Mouse (Mus musculus) heart, postnatal 10 days (tissue): ENCODE results near the gene Pbx1. TPM values are rescaled to one million over a fixed set of nuclear protein-coding genes. Genes with fewer than 3 reads are reported as not detected.

Source experiments
- DNase-seq, 2 experiments: peaks; one replicate each; pipeline ENCODE4 v3.0.0; 2021
- intact Hi-C: fragments of 180-260 bp; cut with DNase I; formaldehyde crosslinking; loops from one replicate; pipeline ENCODE4 v1.15.1; 2025
- total RNA-seq, 2 experiments: library from RNA; stranded (reverse); gene quantifications; 2 replicates each; pipeline ENCODE4 v1.2.3; 2021

Gene Pbx1
- total RNA-seq, 2 experiments from 2014 or later: 67.4 to 78.3 TPM

GRCm38 (mm10) chr1:168318899-168319469 lies 113.1 kb downstream of the Pbx1 start:
- DNase-seq: peak in 1 of 2 experiments; percentile 21
- intact Hi-C loops: no loop called here

- DNase-seq: no peak
- intact Hi-C loops: no loop called here
Measured at GRCm38 (mm10) chr1:168313772-168314171, 118.3 kb downstream of the Pbx1 start.

- intact Hi-C loops: no loop called here
Measured at GRCm38 (mm10) chr1:168312710-168313447, 119.2 kb downstream of the Pbx1 start.

GRCm38 (mm10) chr1:168309101-168309521 lies 123.0 kb downstream of the Pbx1 start:
- intact Hi-C loops: no loop called here
- DNase-seq: no peak

More at GRCm38 (mm10) chr1:168312710-168313447, 119.2 kb downstream of the Pbx1 start:
- no peak for DNase-seq

- no peak for DNase-seq
- intact Hi-C loops: no loop called here
Measured at GRCm38 (mm10) chr1:168307275-168308182, 124.5 kb downstream of the Pbx1 start.

- intact Hi-C loops: no loop called here
- no peak for DNase-seq
Measured at GRCm38 (mm10) chr1:168300505-168300904, 131.6 kb downstream of the Pbx1 start.

- intact Hi-C loops: no loop called here
- no peak for DNase-seq
Measured at GRCm38 (mm10) chr1:168299928-168300365, 132.1 kb downstream of the Pbx1 start.

GRCm38 (mm10) chr1:168299181-168299580 lies 132.9 kb downstream of the Pbx1 start:
- intact Hi-C loops: no loop called here

GRCm38 (mm10) chr1:168296290-168296689 lies 135.8 kb downstream of the Pbx1 start:
- no peak for DNase-seq
- intact Hi-C loops: no loop called here

More at GRCm38 (mm10) chr1:168299181-168299580, 132.9 kb downstream of the Pbx1 start:
- DNase-seq: no peak

- intact Hi-C loops: no loop called here
- DNase-seq: no peak
Measured at GRCm38 (mm10) chr1:168295782-168296181, 136.3 kb downstream of the Pbx1 start.

GRCm38 (mm10) chr1:168293673-168294072 lies 138.4 kb downstream of the Pbx1 start:
- no peak for DNase-seq
- intact Hi-C loops: loop anchor here (5.0 kb wide), 1 partner anchor 84 kb away; no protein-coding TSS in a partner anchor

- no peak for DNase-seq
Measured at GRCm38 (mm10) chr1:168292106-168292505, 140.0 kb downstream of the Pbx1 start.

GRCm38 (mm10) chr1:168291643-168292040 lies 140.4 kb downstream of the Pbx1 start:
- intact Hi-C loops: loop anchor here (5.0 kb wide), 1 partner anchor 86 kb away; no protein-coding TSS in a partner anchor
- DNase-seq: no peak

More at GRCm38 (mm10) chr1:168292106-168292505, 140.0 kb downstream of the Pbx1 start:
- intact Hi-C loops: loop anchor here (5.0 kb wide), 1 partner anchor 85 kb away; no protein-coding TSS in a partner anchor

- peak; percentile 82 to 89 for DNase-seq
- intact Hi-C loops: loop anchor here (5.0 kb wide), 1 partner anchor 86 kb away; no protein-coding TSS in a partner anchor
Measured at GRCm38 (mm10) chr1:168291001-168291642, 140.9 kb downstream of the Pbx1 start.

- intact Hi-C loops: loop anchor here (5.0 kb wide), 1 partner anchor 87 kb away; no protein-coding TSS in a partner anchor
- DNase-seq: no peak
Measured at GRCm38 (mm10) chr1:168290236-168290985, 141.7 kb downstream of the Pbx1 start.

- no peak for DNase-seq
- intact Hi-C loops: loop anchor here (5.0 kb wide), 3 partner anchors 42 to 143 kb away; partner anchors contain the start of gene Pbx1
Measured at GRCm38 (mm10) chr1:168288891-168289545, 143.1 kb downstream of the Pbx1 start.

GRCm38 (mm10) chr1:168287843-168288591 lies 144.1 kb downstream of the Pbx1 start:
- DNase-seq: peak; percentile 72 to 78
- intact Hi-C loops: loop anchor here (5.0 kb wide), 3 partner anchors 41 to 144 kb away; partner anchors contain the start of gene Pbx1
